Mouse (Mus musculus): ENCODE results near the gene B3galt2. TPM values are rescaled to one million over a fixed set of nuclear protein-coding genes. Genes with fewer than 3 reads are reported as not detected.

B3galt2 gene
- polyA plus RNA-seq, 1 experiment from 2014 or later = 0.31 TPM

Other genes starting within 250 kb of the B3galt2 start
- gene Cdc73, start 62.2 kb downstream of the B3galt2 start, polyA plus RNA-seq (2015; fragmentation: Nextera tagmentation; extraction: Ambion mirVana) = 29.4 and 34.1 TPM in 2 replicates
- gene Glrx2, start 75.7 kb downstream of the B3galt2 start, polyA plus RNA-seq (2015; fragmentation: Nextera tagmentation; extraction: Ambion mirVana) = 95.5 and 99.5 TPM in 2 replicates
- gene Trove2, start 136.4 kb downstream of the B3galt2 start, polyA plus RNA-seq (2015; fragmentation: Nextera tagmentation; extraction: Ambion mirVana) = 14.6 and 16.8 TPM in 2 replicates
- gene Uchl5, start 136.6 kb downstream of the B3galt2 start, polyA plus RNA-seq (2015; fragmentation: Nextera tagmentation; extraction: Ambion mirVana) = 95.2 and 101 TPM in 2 replicates